Mouse (Mus musculus) heart, embryonic 13.5 days (tissue): ENCODE data around the gene Kdelc1. TPM values are rescaled to one million over a fixed set of nuclear protein-coding genes. Genes with fewer than 3 reads are reported as not detected.

Source experiments
- ATAC-seq: fragments of 200-750 bp; cut with Nextera tagmentation; 2 replicates; pipeline ENCODE4 v1.8.0; 2017; ENCODE audit warnings: moderate TSS enrichment; ENCODE audit not compliant: insufficient number of reproducible peaks, low FRiP score, low TSS enrichment; ENCODE audit errors: extremely low read depth
- H3K27ac ChIP-seq: fragments of 300-500 bp; sonication (generic); replicated peaks from 2 replicates; pipeline ENCODE4 v1.5.1; 2015; ENCODE audit warnings: moderate library complexity, mild to moderate bottlenecking, inconsistent platforms
- H3K27me3 ChIP-seq: fragments of 300-500 bp; sonication (generic); replicated peaks from 2 replicates; pipeline ENCODE4 v1.6.1; 2015; ENCODE audit warnings: mild to moderate bottlenecking, inconsistent platforms
- H3K36me3 ChIP-seq: fragments of 300-500 bp; sonication (generic); 2 replicates; pipeline ENCODE4 v1.6.1; 2015; ENCODE audit warnings: mild to moderate bottlenecking, inconsistent platforms
- H3K4me1 ChIP-seq: fragments of 300-500 bp; sonication (generic); 2 replicates; pipeline ENCODE4 v1.6.1; 2015; ENCODE audit warnings: inconsistent platforms
- H3K4me2 ChIP-seq: fragments of 300-500 bp; sonication (generic); 2 replicates; pipeline ENCODE4 v1.6.1; 2015; ENCODE audit warnings: inconsistent platforms, mild to moderate bottlenecking, moderate library complexity
- H3K4me3 ChIP-seq: fragments of 300-500 bp; sonication (generic); 2 replicates; pipeline ENCODE4 v1.5.1; 2015; ENCODE audit warnings: moderate library complexity, mild to moderate bottlenecking, inconsistent platforms
- H3K9ac ChIP-seq: fragments of 300-500 bp; sonication (generic); 2 replicates; pipeline ENCODE4 v1.6.1; 2015; ENCODE audit warnings: inconsistent platforms, mild to moderate bottlenecking, moderate library complexity
- H3K9me3 ChIP-seq: fragments of 300-500 bp; sonication (generic); 2 replicates; pipeline ENCODE4 v1.6.1; 2016; ENCODE audit warnings: inconsistent platforms
- WGBS: fragments of 180-500 bp; shearing (Covaris S2); methylation state at CpG from one replicate; pipeline ENCODE4 v1.1.7; 2015; ENCODE audit warnings: mixed read lengths; 5-methylcytosine and 5-hydroxymethylcytosine counted together
- polyA plus RNA-seq: library from polyadenylated mRNA; unstranded; fragments of >200 nt; fragmentation: Nextera tagmentation; extraction: Ambion mirVana; gene quantifications from 2 replicates; pipeline ENCODE4 v1.2.1, GENCODE M21; 2015

Gene Kdelc1
- polyA plus RNA-seq, 1 experiment from 2014 or later = 38.1 TPM

DNA sequence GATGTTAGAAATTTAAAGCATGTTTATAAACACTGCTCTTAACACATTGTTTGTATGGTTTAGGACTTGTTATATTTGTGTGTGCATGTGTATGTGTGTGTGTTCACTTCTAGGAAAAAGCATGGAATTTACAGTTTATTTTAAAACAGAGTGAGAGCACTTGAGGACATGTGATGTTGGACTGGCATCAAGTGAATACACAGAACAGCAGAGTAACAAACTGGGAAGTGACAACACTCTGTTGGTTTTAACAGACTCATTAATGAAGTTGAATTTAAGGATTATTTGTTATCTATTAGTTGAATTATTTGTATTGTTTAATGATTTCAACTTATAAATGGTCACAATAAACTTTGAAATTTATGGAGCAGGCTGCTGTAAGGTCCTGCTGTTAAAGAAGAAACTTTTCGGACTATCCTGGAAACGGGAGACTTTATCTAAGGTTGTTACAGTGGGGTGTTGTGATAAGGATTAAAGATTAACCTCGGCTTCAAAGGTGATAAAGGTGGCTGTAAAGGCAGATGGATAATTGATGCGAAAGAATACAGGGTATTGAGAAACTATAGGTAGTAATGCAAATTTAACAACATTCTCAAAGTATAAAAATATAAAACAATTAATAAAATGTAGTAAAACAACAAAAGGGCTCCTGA is 11.4 kb upstream of the Kdelc1 start:
- 56% methylated on average over 4 of the region's 4 CpGs for WGBS
- Histone ChIP-seq H3K4me2 (no peak overlapping the region), H3K36me3 (peaks cover 63% of the 10 kb centered on the region), H3K4me3 (no peak overlapping the region), H3K9me3 (no peaks in the 10 kb centered on the region), H3K9ac (no peak overlapping the region), H3K27me3 (no peaks in the 10 kb centered on the region), H3K4me1 (no peaks in the 10 kb centered on the region), H3K27ac (no peak overlapping the region)
- ATAC-seq = no peak

DNA sequence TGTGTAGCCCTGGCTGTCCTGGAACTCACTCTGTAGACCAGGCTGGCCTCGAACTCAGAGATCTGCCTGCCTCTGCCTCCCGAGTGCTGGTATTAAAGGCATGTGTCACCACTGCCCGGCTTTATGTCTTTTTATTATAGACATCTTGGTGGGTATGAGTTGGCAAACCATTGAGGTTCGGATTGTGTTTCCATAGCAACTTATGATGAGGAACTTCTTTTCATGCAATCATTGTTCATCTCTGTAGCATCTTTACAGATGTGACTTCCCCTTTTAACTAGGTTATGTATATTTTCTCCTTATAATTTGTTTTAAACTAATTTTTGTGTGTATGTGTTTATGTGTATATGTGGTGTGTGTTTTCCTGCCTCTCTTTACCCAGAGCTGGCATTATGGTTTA is 7.0 kb upstream of the Kdelc1 start:
- Histone ChIP-seq H3K4me2 (no peak overlapping the region), H3K27me3 (no peaks in the 10 kb centered on the region), H3K4me1 (peaks cover 7% of the 10 kb centered on the region), H3K9ac (no peak overlapping the region), H3K4me3 (no peak overlapping the region), H3K36me3 (peaks cover 62% of the 10 kb centered on the region), H3K27ac (no peak overlapping the region), H3K9me3 (no peaks in the 10 kb centered on the region)
- no peak for ATAC-seq
- WGBS = 90% methylated on average over 4 of the region's 4 CpGs

DNA sequence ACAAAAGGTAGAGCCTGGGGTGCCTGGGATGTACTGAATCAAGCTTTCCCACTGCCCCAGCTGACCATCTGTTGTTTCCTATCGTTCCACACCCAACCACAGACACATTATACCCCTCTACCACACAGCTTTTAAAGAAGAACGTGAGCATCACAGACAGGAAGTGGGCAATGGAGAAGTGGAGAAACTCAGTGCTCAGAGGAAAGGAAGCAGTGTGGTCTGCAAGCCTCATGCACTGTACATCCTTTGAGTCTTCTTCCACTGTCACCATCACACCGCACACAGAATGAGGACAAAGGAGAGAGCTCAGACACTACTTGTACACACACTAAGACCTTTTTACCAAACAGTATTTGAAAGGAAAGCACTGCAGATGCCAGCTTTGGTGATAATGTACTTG is 3.6 kb upstream of the Kdelc1 start:
- no peaks in the 10 kb centered on the region for H3K27me3 ChIP-seq
- H3K4me1 ChIP-seq = peaks cover 17% of the 10 kb centered on the region
- H3K9ac ChIP-seq = no peak overlapping the region
- no peak overlapping the region for H3K27ac ChIP-seq
- H3K36me3 ChIP-seq = peaks cover 33% of the 10 kb centered on the region
- no peak overlapping the region for H3K4me3 ChIP-seq
- no peaks in the 10 kb centered on the region for H3K9me3 ChIP-seq
- 71% methylated on average over 3 of the region's 3 CpGs for WGBS
- ATAC-seq = no peak
- H3K4me2 ChIP-seq = no peak overlapping the region

DNA sequence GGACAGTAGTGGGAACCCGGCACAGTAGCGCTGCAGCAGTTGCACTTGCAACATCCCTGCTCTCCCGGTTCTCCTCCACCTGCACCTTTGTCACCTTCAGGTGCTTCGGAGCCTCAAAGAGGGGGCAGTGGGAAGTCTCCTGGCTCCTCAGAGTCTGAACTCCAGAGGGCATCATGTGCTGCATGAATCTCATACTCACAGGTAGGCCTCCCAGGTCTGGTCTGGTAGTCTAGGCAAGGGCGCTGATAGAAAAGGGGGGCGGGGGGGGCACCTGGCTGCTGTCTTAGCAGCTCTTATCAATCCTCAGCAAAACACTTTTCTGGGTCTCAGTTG is 1.4 kb upstream of the Kdelc1 start:
- H3K27me3 ChIP-seq = no peaks in the 10 kb centered on the region
- peak overlapping the region; percentile 99 for H3K27ac ChIP-seq
- peak overlapping the region; percentile 63 for H3K4me3 ChIP-seq
- no peak for ATAC-seq
- peak overlapping the region; percentile 66 for H3K4me2 ChIP-seq
- 9% methylated on average over 6 of the region's 6 CpGs for WGBS
- peaks cover 34% of the 10 kb centered on the region for H3K36me3 ChIP-seq
- peak overlapping the region; percentile 92 for H3K9ac ChIP-seq
- no peaks in the 10 kb centered on the region for H3K9me3 ChIP-seq
- peaks cover 17% of the 10 kb centered on the region for H3K4me1 ChIP-seq

DNA sequence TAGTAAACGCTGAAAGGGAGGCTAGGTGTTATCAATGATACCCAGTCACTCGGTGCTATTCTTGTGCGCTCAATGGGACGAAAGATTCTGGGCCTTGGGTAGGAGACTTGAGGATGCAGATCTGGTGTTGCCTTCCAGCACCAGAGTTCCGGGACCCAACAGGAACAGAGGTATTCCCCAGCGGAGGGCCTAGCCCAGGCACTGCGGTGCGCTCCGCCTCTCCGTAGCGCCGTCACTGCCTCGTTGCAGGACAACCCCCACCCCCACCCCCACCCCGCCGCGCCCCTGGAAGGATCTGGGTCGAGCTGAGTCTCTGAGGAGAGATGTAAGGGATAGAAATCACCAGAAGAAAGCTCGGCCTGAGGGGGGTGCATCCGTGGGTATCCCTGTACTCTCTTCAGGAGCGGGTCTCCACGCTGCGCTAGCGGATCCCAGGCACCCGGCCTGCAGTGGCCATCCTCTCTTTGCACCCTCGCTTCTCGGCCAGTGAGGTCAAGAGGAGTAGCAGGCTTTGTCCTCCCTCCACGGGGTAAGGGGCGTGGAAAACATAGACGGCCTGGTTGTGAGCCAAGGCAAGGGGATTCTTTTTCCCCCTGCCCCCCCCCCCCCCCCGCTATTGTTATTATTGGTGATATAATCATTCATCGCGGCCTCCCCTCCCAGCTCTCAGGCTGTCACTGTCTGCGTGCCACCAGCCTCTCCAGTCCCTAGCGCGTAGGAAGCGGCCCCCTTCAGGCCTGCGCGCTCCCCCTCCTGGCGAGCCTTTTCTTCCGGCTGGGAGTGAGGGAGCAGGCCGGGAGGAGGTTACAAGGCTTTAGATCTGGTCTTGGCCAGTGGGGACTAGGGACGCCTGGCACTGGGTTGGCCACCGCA is 829 bp upstream of the Kdelc1 start:
- no peaks in the 10 kb centered on the region for H3K9me3 ChIP-seq
- H3K4me2 ChIP-seq = peak overlapping the region; percentile 66
- WGBS = 0% methylated on average over 42 of the region's 43 CpGs
- peak overlapping the region; percentile 92 for H3K9ac ChIP-seq
- H3K4me1 ChIP-seq = peaks cover 17% of the 10 kb centered on the region
- H3K36me3 ChIP-seq = peaks cover 34% of the 10 kb centered on the region
- H3K27ac ChIP-seq = peak overlapping the region; percentile 99
- ATAC-seq = peak; percentile 81
- no peaks in the 10 kb centered on the region for H3K27me3 ChIP-seq
- peak overlapping the region; percentile 63 for H3K4me3 ChIP-seq

DNA sequence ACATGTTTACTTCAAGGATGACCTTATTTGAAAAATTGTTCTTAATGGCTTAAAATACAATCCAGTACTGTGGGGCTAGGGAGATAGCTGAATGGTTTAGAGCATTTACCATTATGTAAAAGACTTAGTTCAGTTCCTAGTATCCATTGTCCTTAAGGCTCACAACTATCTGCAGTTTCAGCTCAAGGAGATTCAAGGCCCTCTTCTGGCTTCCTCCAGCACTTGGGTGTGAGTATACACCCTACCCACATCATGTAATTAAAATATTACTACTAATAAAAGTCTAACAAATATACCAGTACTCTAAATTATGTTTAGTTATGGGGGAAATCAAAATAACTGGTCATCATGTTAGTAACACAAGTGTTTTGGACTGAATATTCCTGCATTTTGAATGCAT is 1.0 kb downstream of the Kdelc1 start:
- Histone ChIP-seq H3K9ac (peak overlapping the region; percentile 83; the same call in 1 of the 2 replicates), H3K4me3 (peak overlapping the region; percentile 63), H3K36me3 (peaks cover 39% of the 10 kb centered on the region), H3K4me2 (peak overlapping the region; percentile 66), H3K27me3 (no peaks in the 10 kb centered on the region), H3K27ac (no peak overlapping the region), H3K4me1 (peaks cover 17% of the 10 kb centered on the region), H3K9me3 (no peaks in the 10 kb centered on the region)
- ATAC-seq = no peak

DNA sequence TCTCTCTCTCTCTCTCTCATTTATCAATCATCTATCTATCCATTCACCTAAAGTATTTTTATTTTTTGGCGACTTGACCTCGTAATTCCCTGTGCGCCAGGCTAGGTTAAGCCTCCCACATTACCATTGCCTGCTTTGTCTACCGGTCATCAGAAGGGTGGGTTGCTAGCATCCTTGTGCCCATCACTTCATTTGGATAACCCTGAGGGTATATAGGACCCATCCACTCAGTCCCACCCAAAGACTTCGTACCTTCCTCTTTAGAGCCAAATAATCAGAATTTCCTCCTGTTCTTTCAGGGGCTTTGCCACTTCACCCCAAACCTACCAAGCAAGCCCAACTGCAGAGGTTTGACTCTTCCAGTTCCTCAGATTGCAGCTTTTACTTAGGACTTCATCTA is 15.7 kb downstream of the Kdelc1 start:
- WGBS = 21% methylated on average over 5 of the region's 5 CpGs
- Histone ChIP-seq H3K9ac (peak overlapping the region; percentile 93), H3K27me3 (no peaks in the 10 kb centered on the region), H3K9me3 (no peaks in the 10 kb centered on the region), H3K4me2 (peak overlapping the region; percentile 79), H3K36me3 (peaks cover 35% of the 10 kb centered on the region), H3K4me3 (peak overlapping the region; percentile 94), H3K4me1 (peaks cover 14% of the 10 kb centered on the region), H3K27ac (no peak overlapping the region)
- no peak for ATAC-seq

DNA sequence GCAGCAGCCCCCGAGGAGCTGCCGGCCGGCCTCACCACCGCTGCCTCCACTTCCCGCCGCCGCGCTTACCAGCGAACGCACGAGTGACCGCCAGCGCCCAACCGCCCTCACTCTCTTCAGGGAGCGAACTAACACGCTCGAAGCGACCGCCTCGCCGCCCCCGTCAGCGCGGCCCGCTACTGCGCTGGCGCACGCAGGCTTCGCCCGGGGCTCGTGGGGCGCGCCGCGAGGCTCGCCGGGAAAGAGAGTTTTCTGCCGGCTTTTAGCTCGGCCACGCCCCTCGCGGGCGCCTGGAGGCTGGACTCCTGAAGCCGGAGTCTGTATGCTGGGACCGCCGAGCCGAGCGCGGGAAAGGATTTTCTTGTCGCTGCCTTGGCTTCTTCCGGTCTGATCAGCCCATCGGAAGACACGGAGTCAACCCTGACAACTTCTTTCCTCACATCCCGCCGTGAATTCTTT is 16.3 kb downstream of the Kdelc1 start, which contains the start of gene Tex30:
Gene Tex30, minus strand, starts transcription at position 183 of the 459 bp plus-strand sequence.
- peaks cover 35% of the 10 kb centered on the region for H3K36me3 ChIP-seq
- WGBS = under 1% methylated on average over 54 of the region's 55 CpGs
- peak within 1 kb of the TSS; percentile 94 for H3K4me3 ChIP-seq
- peak within 1 kb of the TSS; percentile 93 for H3K9ac ChIP-seq
- no peaks in the 10 kb centered on the region for H3K27me3 ChIP-seq
- H3K4me2 ChIP-seq = peak within 1 kb of the TSS; percentile 79
- peaks cover 2% of the 10 kb centered on the region; the same call in 1 of the 2 replicates for H3K9me3 ChIP-seq
- peak within 1 kb of the TSS; percentile 95 for H3K27ac ChIP-seq
- H3K4me1 ChIP-seq = peaks cover 14% of the 10 kb centered on the region
- ATAC-seq = peak; percentile 95

DNA sequence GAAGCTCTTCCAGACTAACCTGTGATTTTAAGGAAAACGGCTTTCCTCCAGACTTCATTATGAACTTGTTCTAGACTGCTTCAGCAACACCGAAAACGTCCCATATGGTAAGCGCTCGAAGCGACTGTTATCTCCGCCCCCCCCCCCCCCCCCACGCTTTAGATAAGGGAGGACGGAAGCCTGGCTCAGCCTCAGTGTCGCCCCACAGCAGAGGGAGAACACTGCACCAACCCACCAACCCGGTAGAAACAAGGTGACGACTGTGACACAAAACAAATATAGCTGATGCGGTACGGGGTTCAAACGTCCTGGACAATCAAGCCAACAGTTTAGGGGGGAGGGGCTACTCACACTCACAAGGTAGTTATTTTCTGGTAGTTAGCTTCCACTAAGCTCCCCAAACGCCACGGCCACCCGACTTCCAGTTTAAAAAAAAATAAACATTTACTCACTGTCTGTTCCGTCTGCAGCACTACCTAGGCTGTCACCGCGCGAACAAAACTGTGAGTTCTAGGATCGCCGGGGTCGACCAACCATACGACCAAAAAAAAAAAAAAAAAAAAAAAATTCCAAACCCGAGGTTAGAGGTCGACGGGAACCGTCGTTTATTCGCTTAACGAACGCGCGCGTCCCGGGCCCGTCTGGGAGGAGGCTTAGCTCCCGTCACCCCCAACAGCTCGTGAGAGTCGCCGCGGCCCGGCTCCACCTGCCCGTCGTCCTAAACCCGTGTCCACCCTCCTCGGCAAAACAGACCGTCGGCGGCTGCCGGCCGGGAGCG is 17.0 kb downstream of the Kdelc1 start:
- ATAC-seq = peak; percentile 58
- Histone ChIP-seq H3K4me2 (peak overlapping the region; percentile 79), H3K4me1 (peaks cover 14% of the 10 kb centered on the region), H3K4me3 (peak overlapping the region; percentile 94), H3K27ac (peak overlapping the region; percentile 95), H3K27me3 (no peaks in the 10 kb centered on the region), H3K9ac (peak overlapping the region; percentile 93), H3K9me3 (peaks cover 8% of the 10 kb centered on the region; the same call in 1 of the 2 replicates), H3K36me3 (peaks cover 35% of the 10 kb centered on the region)
- WGBS = under 1% methylated on average over 55 of the region's 55 CpGs

DNA sequence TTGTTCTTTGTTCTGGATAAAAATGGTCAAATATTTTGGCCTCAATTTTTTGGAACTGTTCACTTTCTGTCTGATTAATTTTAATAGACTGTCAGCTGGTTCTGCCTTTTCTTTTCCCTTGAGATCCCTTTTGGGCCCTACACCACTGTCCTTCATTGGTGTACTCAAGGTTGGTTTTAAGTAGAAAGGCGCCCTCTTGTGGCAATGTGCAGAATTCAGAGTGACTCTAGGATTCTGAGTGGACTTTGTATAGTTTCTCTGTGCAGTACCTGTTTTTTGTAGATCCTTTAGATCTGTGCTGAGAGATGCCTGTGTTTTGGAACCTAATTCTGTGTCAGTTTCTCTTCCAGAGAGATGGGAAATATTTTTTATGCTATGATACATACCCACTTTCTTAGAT is 54.0 kb downstream of the Kdelc1 start:
- Histone ChIP-seq H3K27me3 (no peaks in the 10 kb centered on the region), H3K4me3 (no peak overlapping the region), H3K36me3 (no peaks in the 10 kb centered on the region), H3K4me1 (no peaks in the 10 kb centered on the region), H3K27ac (no peak overlapping the region), H3K9ac (no peak overlapping the region), H3K9me3 (no peaks in the 10 kb centered on the region), H3K4me2 (no peak overlapping the region)
- WGBS = 3% methylated on average over 1 of the region's 1 CpGs
- no peak for ATAC-seq

DNA sequence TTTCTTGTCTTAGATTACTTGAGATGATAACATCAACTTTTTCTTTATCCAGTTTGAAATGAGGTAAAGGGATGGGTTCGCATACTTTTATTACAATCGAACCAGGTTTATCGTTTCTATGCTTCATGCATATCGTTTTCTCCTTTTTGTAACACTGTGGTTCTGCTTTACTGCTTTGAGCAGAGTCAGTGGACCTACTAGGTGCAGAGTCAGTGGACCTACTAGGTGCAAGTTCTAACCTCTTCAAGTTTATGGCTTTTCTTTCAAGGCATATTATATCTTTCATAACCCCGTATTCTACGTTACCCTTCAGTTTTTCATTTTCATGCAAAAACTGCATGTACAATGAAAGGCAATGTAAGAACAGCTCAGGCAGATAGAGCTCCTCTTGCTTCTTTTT is 55.2 kb downstream of the Kdelc1 start:
- Histone ChIP-seq H3K36me3 (no peaks in the 10 kb centered on the region), H3K9me3 (no peaks in the 10 kb centered on the region), H3K4me3 (no peak overlapping the region), H3K4me2 (no peak overlapping the region), H3K9ac (no peak overlapping the region), H3K27me3 (no peaks in the 10 kb centered on the region), H3K27ac (no peak overlapping the region), H3K4me1 (no peaks in the 10 kb centered on the region)
- ATAC-seq = no peak
- 91% methylated on average over 6 of the region's 6 CpGs for WGBS
